Mouse (Mus musculus) c-Kit-positive CD71-positive TER-119-negative erythroid progenitor cells, embryonic 14.5 days (primary cell): ENCODE data around the gene Rgs9bp.
"Not testable (repeated sequence)": the region's sequence is repeated elsewhere in the genome, so short reads cannot be mapped to it uniquely, and the experiment has no call there.

Experiments
- DNase-seq: peaks from one replicate; pipeline ENCODE4 v3.0.0-alpha.2; 2013; ENCODE audit warnings: low read depth

Gene Rgs9bp

GRCm38 (mm10) chr7:35530544-35530943, 54.8 kb downstream of the Rgs9bp start:
- DNase-seq = not testable (repeated sequence)

- DNase-seq = no peak
Measured at GRCm38 (mm10) chr7:35530026-35530425, 55.4 kb downstream of the Rgs9bp start.
